Mouse (Mus musculus) gastrocnemius, postnatal 4 days (tissue): Measurements from ENCODE around the gene Tjp2. TPM values are rescaled to one million over a fixed set of nuclear protein-coding genes. Genes with fewer than 3 reads are reported as not detected.
"Not testable (repeated sequence)": the region's sequence is repeated elsewhere in the genome, so short reads cannot be mapped to it uniquely, and the experiment has no call there.

Source experiments
- DNase-seq, 2 experiments: peaks; one replicate each; pipeline ENCODE4 v3.0.0; 2021 to 2022; ENCODE audit warnings: low spot score in 2 of 2, mixed read lengths in 2 of 2
- long read RNA-seq, 2 experiments: library from polyadenylated mRNA; stranded (forward); transcript quantifications; one replicate each; pipeline ENCODE4 v2.0.0; 2021
- total RNA-seq, 2 experiments: library from RNA; stranded (reverse); gene quantifications; 2 replicates each; pipeline ENCODE4 v1.2.3; 2021

Gene Tjp2
- 10 to 100 TPM; 15.8 to 19.5 TPM for total RNA-seq
- long read RNA-seq, experiment 1, full-length matches to known transcripts, result 10 of 25 reads
- long read RNA-seq, experiment 1, partial matches to known transcripts, result 4 of 25 reads
- long read RNA-seq, experiment 1, other reads (novel, unspliced or antisense), result 11 of 25 reads
- long read RNA-seq, experiment 2, full-length matches to known transcripts, result 12 of 31 reads
- long read RNA-seq, experiment 2, partial matches to known transcripts, result 11 of 31 reads
- long read RNA-seq, experiment 2, other reads (novel, unspliced or antisense), result 8 of 31 reads

- peak in 1 of 2 experiments; percentile 44 for DNase-seq
These were observed at the start of gene Tjp2 for GRCm38 (mm10) chr19:24224500-24225304. Gene Tjp2 (minus strand): TSS chr19:24225030.

GRCm38 (mm10) chr19:24274281-24274680, 49.5 kb upstream of the Tjp2 start:
- DNase-seq, result no peak

- peak; percentile 57 to 78 for DNase-seq
These were observed 47.1 kb upstream of the Tjp2 start for GRCm38 (mm10) chr19:24271746-24272426.

GRCm38 (mm10) chr19:24271326-24271725, 46.5 kb upstream of the Tjp2 start:
- DNase-seq, result no peak

- no peak for DNase-seq
These were observed 43.7 kb upstream of the Tjp2 start for GRCm38 (mm10) chr19:24268531-24268930.

- DNase-seq, result no peak
These were observed 41.4 kb upstream of the Tjp2 start for GRCm38 (mm10) chr19:24266046-24266830.

GRCm38 (mm10) chr19:24264991-24265390, 40.2 kb upstream of the Tjp2 start:
- peak; percentile 37 to 72 for DNase-seq

- DNase-seq, result no peak
These were observed 37.9 kb upstream of the Tjp2 start for GRCm38 (mm10) chr19:24262736-24263135.

- no peak for DNase-seq
These were observed 34.8 kb upstream of the Tjp2 start for GRCm38 (mm10) chr19:24259390-24260351.

GRCm38 (mm10) chr19:24258368-24258767, 33.5 kb upstream of the Tjp2 start:
- DNase-seq, result no peak

- no peak for DNase-seq
These were observed 33.1 kb upstream of the Tjp2 start for GRCm38 (mm10) chr19:24257962-24258361.

- no peak for DNase-seq
These were observed 28.9 kb upstream of the Tjp2 start for GRCm38 (mm10) chr19:24253657-24254260.

GRCm38 (mm10) chr19:24251869-24252268, 27.0 kb upstream of the Tjp2 start:
- DNase-seq, result no peak

- no peak for DNase-seq
These were observed 18.5 kb upstream of the Tjp2 start for GRCm38 (mm10) chr19:24243340-24243739.

GRCm38 (mm10) chr19:24241799-24242546, 17.1 kb upstream of the Tjp2 start:
- DNase-seq, result no peak

- DNase-seq, result no peak
These were observed 16.4 kb upstream of the Tjp2 start for GRCm38 (mm10) chr19:24241271-24241670.

- no peak for DNase-seq
These were observed 13.2 kb upstream of the Tjp2 start for GRCm38 (mm10) chr19:24238011-24238410.

- DNase-seq, result not testable (repeated sequence)
These were observed 7.5 kb upstream of the Tjp2 start for GRCm38 (mm10) chr19:24232356-24232755.

GRCm38 (mm10) chr19:24225305-24225696, 471 bp upstream of the Tjp2 start:
- DNase-seq, result no peak
